Mouse (Mus musculus) mouse trophoblast stem cell (cell line): ENCODE data around the gene Hnf4a.

Experiments used
- in situ Hi-C, 2 experiments: fragments of 300-500 bp; cut with MseI, MboI; formaldehyde crosslinking; loops; 2 replicates in 1 of 2; 3 replicates in 1 of 2; pipeline ENCODE4 v1.15.1; 2025

Gene Hnf4a

DNA sequence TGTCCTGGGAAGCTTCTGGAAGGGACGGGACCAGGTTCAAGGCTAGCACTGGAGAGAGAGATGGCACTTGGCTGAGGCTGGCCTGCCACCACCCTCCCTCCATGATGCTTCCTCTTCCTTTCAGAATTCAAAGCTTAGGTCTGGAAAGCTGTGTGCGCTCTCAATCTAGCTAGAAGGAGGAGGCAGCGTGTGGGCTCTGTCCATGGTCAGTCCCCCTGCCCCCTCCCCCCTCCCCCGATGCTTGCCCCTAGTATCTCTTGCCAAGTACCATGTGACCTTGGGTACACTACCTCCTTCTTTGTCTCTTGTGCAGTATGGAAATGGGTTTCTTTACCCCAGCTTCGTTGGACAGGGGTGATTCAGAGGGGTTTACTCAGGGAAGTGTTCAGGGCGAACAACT is 42.2 kb downstream of the Hnf4a start:
- in situ Hi-C loops = no loop called here

DNA sequence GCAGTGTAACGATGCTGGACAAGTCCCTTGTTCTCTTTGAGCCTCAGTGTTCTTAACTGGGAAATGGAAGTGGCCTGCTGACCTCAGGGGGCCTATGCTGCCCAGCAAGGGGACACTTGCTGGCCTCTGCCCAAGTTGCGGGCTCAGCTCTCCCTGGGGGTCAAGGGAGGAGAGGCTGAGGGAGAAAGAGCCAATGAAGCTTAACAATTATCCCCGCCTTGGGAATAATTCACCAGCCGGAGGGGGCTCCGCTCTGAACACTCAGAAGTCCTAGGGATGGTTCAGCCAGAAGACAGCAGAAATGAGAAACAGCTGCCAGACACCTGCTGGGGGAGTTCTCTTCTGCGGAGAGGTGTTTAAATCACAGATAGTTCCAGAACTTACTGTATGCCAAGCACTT is 43.2 kb downstream of the Hnf4a start:
- in situ Hi-C loops = no loop called here

DNA sequence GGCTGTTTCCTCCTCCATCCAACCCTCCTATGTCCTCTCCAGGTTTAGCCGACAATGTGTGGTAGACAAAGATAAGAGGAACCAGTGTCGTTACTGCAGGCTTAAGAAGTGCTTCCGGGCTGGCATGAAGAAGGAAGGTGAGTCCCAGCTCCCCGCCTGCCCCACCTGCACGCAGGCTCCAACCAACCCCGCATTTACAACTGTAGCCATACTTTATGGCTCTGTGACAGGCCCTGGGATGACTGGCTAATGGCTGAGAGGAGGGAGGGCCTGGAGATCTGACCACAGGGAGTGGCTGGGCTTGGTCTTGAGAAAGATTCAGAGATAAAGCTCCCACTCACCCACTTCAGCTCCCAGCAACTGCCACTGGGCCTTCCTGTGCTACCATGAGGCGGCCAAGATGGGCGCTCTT is 45.9 kb downstream of the Hnf4a start:
- in situ Hi-C loops = no loop called here

DNA sequence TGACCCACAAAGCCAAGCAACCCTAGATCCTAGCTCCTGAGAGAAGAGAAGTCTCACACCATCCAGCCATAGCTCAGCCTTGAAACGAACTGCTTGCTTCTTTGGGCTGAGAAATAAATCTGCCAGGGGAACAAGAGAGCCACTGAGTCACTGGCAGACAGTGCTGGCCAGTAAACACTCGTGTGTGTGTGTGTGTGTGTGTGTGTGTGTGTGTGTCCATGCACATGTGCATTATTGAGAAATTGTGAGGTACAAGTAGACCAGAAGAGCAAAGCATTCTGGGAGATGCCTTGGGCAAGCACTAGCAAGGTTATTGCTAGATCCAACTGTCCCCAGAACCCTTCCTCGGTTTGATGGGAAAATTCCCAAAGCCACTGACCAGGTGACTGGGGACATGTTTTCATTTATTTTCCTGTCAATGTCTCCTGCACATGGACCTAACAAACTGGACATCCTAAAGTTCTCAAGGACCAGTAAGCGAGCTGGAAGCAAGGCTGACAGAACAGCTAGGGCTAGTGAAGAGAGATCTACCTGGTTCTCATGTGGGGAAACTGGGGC is 47.9 kb downstream of the Hnf4a start:
- in situ Hi-C loops = no loop called here

DNA sequence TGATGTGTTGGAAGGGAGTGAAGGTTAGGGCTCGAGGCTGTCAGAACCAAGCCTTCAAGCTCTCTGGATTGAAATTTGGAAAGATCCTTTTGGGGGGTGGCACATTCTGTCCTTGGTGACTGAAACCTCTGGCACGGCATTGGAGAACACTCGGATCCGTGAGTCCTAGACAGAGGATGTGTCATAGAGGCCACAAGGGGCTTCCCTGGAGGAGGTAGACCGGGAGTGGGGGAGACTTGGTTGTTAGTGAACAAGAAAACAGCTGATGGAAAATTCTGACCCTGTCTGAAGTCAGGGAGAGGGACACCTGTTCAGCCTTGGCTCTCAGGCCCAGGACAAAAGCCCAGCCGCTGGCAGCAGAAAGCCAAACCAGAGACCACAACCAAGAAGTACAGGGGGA is 48.4 kb downstream of the Hnf4a start:
- in situ Hi-C loops = no loop called here

DNA sequence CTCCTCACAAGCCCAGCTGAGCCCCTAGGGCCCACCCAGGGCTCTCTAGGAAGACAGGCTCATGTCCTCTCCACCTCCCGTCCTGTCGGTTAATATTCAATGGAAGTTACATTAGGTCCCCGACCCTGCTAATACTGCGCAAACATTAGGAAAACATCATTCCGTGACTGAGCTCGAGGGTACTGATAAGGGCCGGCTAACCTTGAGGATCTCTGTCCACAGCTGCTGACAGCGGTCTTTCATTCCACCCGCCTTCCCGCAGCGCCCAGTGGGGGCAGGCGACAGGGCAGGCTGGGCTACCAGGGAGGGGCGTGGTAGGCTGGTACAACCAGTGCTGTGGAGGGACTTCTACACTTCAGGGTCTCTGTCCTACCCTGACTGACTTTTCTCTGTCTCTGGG is 48.8 kb downstream of the Hnf4a start:
- in situ Hi-C loops = no loop called here

DNA sequence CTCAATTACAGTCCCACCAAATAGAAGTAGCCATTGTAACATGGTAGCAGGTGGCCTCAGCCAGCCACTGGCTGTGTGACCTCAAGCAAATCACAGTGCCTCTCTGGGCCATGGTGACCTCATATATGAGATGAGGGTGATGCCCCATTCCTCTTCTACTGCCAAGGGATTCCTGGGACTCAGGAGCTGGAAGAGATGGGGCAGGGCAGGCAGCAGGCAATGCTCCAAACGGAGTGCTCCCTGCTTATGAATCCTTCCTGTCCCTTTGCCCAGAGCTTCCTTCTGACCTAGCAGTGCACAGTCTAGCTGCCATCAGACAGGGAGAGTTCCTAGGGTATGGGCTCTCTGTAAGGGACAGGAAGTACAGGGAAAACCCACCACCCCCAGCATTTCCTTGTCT is 51.9 kb downstream of the Hnf4a start:
- in situ Hi-C loops = no loop called here

DNA sequence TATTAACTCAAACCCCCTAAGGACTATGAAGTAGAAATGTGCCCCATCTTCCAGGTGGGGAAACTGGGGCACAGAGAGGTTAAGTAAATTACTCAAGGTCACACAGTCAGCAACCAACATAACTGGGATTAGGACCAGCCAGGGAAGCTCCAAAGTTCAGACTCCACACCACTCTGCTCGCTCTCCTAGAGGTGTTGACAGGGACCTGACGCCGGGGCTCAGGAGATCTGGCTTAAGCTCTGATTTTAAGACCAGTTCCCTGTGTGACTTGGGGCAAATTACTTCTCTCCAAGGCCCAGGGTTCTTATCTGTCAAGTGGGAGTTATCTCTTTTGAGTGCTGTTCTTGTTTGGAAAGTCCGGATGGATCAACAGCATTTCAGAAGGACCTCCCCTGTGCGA is 52.6 kb downstream of the Hnf4a start:
- in situ Hi-C loops = no loop called here

DNA sequence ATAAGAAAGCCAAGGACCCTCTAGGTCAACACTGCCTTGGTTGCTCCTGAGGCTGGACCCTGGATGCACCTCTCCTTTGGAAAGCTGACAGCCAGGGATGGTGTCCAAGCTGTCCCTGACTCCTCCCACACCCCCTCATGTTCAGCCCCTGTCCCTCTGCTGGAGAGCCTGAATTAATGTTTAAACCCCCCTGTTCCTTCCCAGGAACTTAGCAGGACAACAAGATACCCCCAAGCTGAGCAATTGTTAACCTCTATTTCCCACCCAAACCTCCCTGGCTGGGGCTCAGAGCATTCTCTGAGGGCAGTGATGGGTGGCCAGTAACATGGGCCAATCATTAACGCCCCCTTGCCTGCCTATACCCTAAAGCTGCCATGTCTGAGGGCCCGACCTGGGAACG is 53.6 kb downstream of the Hnf4a start:
- in situ Hi-C loops = no loop called here

DNA sequence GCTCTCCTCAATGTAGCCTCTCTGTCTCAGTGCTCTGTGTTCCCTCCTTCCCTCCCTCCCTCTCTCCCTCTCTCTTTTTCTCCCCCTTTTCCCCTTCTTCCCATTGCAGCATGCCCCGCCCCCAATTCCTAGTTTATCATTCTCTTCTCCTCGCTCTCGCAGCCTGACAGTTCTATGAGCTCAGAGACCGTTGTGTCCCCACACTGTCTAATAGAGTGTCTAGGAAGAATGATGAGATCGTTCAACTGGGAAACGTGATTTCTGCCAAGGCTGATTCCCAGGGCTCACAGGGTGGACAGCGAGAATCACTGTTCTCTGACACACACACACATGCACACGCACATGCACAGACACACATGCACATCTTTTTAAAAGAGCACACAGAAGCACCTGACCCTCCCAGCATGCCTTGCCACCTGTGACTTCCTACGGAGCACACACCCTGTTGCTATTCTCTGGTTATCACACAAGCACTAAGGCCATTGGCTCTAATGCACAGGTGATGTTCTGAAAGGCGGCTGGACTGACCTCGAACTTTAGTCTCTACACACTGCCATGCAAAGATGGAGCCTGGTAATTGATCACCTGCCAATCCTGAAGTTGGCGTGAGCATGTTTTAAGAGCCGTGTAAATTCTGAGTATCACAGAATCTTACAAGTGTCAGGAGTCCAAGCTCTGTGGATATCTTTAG is 54.8 kb downstream of the Hnf4a start:
- in situ Hi-C loops = no loop called here

DNA sequence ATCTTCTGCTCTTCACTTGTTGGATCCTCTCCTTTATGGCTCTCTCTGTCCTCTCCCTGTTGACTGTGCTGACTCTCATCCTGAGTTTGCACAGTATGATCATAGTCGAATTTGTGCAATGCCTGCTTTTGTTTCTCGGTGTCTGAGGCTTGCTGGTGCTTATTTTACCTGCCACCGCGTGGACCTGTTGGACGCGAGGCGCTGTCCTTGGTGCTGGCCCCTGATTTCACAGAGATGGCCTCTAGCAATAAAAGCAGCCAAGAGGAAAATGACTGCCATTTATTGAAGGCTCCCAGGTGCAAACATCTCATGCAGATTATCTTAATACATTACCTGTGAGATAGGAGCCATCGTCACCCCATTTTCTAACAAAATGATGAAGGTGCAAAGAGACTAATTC is 58.0 kb downstream of the Hnf4a start:
- in situ Hi-C loops = no loop called here

DNA sequence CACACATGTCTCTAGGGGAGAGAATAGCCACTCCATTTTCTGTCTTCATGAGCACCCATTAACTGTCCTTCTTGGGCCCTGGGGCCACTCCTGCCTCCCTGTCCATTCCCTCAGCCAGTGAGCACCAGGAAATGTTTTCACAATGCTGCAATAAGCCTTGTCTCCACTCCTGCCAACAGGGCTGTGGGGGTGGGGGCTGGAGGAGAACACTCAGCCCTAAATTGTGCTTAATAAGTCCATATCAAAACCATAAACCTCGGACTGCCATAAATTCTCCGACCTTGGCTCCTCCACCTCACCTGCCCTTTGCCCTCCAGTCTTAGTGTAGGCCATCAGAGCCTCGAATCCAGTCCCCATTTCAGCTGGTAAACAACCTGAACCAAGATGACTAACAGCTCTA is 67.7 kb downstream of the Hnf4a start:
- in situ Hi-C loops = no loop called here

DNA sequence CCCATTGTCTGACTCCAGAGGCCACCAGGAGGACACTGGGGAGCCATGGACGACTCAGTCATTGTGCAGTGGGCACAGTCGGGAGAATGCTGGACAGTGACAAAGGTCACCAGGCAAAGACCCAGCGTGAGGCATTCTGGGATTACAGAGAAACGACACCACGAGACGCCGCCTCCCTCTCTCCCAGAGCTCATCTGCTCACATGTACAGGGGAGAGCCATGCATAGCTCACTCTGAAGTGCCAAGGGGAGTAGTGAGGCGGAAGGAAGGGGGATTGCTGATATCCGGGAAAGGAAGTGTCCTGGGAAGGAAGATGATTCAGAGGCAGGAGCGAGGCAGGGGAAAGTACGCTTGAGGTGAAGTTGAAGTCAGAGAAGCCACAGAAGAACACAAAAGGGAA is 68.6 kb downstream of the Hnf4a start:
- in situ Hi-C loops = no loop called here

DNA sequence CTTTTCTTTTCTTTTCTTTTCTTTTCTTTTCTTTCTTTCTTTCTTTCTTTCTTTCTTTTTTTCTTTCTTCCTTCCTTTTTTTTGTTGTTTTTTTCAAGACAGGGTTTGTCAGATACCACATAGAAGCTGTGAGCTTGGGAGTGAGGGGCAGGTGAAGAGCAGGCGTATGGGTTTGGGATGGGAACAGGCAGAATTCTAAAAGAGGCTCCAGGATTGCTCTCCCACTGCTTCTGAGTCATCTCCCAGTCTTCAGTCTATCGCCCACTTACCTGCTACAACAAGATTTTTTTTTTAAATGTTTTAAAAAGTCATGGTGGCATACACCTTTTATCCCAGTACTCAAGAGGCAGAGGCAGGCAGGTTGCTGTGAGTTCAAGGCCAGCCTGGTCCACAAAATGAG is 71.4 kb downstream of the Hnf4a start:
- in situ Hi-C loops = no loop called here

DNA sequence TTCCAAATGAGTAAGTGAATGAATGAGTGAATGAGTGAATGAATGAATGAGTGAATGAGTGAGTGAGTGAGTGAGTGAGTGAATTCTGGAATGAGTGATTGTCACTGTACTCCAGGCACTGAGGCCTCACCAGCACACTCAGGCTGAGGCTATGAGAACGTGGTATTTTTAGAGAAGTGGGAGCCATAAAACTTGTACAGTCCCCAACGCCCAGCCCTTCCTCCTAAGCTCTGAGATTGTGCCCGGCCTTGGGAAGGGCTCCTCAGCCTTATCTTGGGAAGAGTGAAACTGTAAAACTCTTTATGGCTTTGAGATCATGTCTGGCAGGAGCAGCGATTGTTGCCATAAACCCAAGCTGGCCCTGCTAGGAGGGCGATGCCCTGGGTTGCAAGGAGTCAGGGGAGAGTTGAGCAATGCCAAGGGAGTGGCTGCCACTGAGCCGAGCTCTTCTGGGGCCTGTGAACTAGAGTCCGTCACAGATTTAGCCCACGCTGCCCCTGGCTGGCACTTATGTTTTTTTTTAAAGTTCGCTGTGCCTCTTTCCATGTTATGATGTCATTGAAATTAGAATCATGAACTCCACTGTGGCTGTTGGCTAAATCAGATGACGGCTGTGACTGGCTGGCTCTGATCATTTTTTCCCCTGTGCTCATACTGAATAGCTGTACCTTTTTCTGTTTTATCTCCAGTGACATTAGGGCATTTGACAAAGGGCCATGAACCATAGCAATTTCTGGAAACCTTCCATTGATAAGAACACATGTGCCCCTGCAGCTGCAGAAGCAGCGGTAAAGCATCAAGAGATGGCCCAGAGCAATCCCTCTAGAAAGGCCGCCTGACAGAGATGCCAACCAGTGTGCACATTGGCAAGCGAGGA is 73.7 kb downstream of the Hnf4a start:
- in situ Hi-C loops = no loop called here

DNA sequence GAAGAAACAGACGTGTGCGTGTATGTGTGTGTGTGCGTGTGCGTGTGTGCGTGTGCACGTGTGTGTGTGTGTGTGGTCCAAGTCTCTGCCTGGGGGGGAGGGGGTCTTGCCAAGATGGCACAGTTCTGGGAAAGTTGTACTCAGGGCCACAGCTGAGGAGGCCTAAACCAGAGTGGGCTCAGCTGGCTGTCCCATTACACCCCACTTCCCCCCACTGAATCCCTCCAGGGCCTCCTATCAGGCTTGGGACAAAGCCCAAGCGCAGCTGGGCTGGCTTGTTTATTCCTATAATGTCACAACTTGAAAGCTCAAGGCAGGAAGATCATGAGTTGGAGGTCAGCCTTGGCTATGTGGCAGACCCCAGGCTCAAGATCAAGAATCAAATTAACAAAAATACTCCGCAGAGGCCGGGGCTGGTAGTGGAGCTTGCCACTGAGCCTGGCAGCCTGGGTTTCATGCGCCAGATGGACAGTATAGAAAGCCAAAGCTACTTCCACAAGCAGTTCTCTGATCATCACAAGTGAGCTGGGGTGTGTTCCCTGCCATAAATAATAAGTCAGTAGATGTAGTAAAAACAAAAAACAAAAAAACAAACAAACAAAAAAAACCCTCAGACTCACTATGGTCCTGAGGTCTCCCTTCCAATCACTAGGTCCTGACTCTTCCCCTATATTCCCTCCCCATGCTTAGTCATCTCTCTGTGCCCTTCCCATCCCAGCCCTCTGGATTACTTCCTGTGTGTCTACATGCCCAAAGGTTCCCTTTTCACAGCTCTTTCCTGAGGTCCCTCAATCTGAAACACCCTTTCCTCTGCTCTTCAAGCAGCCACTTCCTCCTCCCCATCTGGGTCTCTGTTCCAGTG is 76.8 kb downstream of the Hnf4a start:
- in situ Hi-C loops = no loop called here

DNA sequence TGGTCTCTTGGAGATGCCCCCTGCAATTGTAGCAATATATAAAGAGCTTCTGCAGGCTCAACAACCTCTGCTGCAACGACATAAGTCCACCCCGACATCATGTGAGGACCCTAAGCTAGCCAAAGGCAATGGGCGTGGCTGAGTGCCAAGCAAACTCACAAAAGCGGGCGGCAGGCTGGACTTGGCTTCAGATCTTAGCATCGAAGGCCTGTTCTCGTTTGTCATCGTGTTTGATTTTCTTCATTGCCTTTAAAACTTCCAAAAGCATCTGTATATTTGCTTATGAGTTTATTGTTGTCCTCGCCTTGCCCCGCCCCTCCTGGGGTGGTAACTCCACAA is 77.4 kb downstream of the Hnf4a start:
- in situ Hi-C loops = no loop called here

DNA sequence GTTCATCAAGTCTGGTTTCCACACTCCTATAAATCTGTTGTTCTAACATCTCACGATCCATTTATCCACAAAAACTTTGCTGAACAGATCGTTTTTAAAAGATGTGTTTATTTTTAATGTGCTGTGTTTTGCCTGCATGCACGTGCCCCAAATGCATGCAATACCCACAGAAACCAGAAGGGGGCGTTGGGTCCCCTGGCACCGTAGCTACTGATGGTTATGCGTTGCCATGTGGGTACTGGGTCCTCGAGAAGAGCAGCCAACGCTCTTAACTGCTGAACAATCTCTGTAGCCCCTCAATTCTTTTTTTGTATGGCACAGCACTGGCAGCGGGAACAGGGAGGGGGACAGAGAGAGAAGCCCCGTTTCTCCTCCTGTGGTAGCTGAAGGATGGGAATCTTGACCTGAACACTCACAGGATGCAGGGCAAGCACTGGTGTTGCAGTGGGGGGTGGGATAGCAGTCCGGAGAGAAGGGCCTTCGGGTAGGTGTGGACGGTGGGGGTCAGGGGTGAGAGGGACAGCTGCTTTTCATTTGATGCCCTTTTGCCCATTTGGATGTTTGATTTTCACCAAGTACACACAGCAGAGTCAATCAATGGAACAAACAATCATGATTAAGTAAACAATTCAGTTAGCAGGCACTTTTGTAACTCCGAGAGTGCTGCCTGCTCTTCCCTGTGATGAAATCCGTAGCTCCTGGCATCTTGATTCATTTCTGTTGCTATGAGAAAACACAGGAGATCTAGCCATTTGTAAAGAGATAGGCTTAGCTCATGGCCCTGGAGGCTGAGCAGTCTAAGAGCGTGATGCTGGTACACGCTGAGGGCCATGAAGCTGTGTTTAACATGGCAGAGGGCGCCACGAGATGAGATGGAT is 80.0 kb downstream of the Hnf4a start:
- in situ Hi-C loops = no loop called here

DNA sequence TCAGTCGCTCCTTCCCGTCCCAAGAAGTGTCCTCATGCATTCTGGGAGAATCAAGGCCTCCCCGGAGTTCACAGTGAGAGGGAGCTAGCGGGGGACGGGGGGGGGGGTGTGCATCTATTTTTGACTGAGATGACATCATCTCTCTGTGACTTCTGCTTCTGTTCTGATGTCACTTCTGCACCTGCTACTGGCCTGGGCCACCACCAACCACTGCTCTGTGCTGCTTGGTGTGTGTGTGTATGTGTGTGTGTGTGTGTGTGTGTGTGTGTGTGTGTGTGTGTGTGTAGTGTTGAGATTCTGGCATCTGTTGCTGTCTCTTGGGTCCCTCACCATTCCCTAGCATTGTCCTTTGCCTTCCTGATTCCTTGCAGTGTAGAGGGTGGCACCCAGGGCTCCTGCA is 80.9 kb downstream of the Hnf4a start:
- in situ Hi-C loops = no loop called here

DNA sequence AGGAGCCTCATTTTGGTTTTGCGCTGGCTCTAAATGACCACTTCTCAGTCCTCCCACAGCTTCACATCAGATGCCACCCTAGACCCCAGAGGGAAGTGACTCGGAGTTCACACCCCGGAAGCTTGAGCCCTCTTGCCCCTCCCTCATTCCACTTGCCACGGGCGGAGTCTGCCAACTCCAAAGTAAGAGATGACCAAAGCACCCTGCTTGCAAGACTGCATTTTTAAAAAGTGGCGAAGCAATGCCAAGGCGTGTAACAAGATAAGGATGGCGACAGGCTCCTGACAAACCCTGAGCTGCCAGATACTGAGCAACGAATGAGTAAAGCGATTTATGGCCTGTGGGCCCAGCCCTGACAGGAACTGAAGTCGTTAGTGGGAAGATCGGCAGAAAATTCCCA is 83.6 kb downstream of the Hnf4a start:
- in situ Hi-C loops = loop anchor here (10.0 kb wide), 2 partner anchors 55 to 145 kb away; no protein-coding TSS in a partner anchor

DNA sequence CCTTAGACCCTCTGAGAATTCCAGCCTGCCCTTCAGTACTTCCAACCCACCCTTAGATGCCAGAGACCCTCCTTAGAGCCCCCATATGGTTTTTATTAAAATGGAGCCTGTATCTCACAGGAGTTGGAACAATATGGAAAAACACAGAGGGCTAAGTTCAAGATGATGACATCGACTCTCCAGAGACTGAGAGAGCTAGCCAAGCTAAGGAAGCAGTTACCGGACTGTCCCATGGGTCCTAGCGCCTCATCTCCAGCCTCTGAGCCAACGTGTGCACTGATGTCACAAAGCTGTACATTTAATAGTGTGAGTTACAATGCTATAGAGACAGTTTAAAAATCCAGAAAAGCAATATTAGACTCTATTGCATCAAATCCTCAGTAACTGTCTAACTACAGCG is 84.4 kb downstream of the Hnf4a start:
- in situ Hi-C loops = loop anchor here (10.0 kb wide), 2 partner anchors 56 to 146 kb away; no protein-coding TSS in a partner anchor
